Mouse (Mus musculus): ENCODE data around the gene Rap1gap2.
A peak's percentile ranks its signal among the peaks of the same experiment; 100 is the strongest.

Gene Rap1gap2

GRCm38 (mm10) chr11:74610545-74611176 lies at the start of gene Rap1gap2:
TSS of gene Rap1gap2 (minus strand) at chr11:74610915.
- peak in 1 of 2 experiments; percentile 37 for DNase-seq (ENCODE audit: low spot score in 2 of 2)

DNA sequence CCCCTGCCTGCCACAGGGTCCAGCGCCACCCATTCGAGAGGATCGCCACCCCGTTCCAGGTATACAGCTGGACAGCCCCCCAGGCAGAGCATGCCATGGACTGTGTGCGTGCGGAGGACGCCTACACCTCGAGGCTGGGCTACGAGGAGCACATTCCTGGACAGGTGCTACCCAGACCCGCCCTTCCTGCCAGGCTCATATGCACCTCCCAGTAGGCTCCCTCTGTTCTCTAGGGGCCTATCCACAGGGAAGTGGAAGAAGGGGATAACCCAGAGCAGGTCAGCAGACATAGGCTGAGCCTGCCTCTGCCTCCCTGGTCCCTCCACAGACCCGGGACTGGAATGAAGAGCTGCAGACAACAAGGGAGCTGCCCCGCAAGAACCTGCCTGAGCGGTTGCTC lies 49.6 kb upstream of the Rap1gap2 start:
- DNase-seq (ENCODE audit: low spot score in 2 of 2): no peak

GRCm38 (mm10) chr11:74655941-74656340 lies 45.2 kb upstream of the Rap1gap2 start:
- DNase-seq (ENCODE audit: low spot score in 2 of 2): no peak

DNA sequence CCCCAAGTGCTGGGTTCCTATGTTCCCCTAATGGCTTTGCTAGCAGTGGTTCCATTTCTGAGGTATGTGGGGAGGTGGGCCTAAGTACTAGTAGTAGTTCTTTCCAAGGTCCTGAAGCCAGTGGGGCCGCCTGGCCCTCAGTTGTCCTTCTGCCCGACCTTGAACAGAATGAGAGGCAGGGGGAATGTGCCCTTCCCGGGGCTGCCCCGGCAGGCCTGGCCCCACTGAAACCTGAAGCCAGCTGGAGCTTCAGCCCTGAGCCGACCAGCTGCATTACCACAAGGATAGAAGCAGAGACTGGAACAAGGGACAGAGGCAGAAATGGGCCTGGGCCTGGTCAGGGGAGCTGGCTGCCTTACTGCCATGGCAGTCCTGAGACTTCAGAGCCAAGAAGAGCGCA lies 42.7 kb upstream of the Rap1gap2 start:
- no peak for DNase-seq (ENCODE audit: low spot score in 2 of 2)

DNA sequence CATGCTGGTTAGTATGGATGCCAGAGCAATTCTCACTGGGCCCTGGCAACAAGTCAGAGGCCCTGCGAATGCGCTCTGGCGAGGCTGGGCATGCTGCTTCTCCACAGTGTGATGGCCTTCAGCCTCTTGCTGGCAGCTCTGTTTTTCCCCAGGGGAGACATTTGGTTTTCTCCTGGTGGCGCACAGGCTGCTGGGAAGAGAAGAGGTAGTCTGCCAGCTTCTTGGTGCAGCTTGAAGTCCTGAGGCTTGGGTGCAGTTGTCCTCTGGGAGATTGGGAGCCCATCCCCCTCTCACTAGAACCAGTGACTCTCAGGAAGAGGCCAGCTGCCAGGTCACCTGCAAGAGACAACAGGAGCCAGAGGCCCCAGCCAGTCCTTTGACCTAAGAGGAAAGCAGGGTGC lies 42.1 kb upstream of the Rap1gap2 start:
- no peak for DNase-seq (ENCODE audit: low spot score in 2 of 2)

DNA sequence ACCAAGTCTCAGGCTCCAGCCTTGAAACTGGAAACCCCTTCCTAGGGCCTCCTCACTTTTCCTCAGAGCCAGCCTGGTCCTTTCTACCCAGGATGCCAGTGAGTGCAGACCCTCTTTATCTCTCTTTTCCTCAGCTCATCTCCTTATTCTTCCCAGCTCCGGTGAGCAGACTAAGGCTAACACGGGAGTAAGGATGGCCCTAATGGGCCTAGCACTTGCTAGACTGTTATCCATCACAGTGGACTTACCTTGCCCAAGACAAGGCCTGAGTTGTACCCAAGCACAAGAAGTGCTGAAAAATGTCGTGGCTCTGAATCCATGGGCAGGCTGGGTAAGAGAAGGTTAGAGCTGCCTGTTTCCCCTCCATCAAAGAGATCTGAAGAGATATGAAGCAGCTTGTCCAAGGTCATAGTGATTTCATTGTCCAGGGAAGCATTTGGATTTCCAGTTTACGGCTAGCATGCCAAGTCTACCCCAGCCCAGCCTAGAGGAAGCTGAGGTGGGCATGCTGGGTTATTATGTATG lies 39.9 kb upstream of the Rap1gap2 start:
- DNase-seq (ENCODE audit: low spot score in 2 of 2): no peak

GRCm38 (mm10) chr11:74649647-74650551 lies 39.2 kb upstream of the Rap1gap2 start:
- peak in 1 of 2 experiments; percentile 38 for DNase-seq (ENCODE audit: low spot score in 2 of 2)

DNA sequence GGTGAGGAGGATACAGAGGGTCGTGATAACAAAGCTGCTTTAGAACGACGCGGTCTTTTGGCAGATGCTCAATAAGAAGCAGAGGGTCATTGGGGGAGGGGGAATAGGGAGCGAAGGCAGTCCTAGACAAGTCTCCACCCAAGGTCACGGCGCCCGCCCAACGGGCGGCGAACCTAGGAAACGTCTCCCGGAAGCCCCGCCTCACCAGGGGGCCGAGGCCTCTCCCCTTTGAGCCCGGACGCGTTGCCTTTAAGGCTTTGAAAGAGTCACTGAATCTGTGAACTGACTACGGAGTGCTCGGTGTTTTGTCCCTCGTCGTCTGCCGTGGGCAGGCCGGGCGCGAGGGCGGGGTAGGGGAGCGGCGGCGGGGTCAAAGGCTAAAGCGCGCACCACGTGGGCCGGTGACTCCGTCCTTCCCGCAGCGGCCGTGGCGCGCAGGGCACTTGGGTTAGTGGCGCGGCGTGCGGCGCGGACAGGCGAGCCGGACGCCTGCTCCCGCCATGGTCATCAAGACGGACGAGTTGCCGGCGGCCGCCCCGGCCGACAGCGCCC lies 38.5 kb upstream of the Rap1gap2 start, which contains the start of gene Cluh:
TSS of gene Cluh (plus strand) at position 401 of the 552 bp plus-strand sequence.
- DNase-seq (ENCODE audit: low spot score in 2 of 2): peak; percentile 97 to 99

DNA sequence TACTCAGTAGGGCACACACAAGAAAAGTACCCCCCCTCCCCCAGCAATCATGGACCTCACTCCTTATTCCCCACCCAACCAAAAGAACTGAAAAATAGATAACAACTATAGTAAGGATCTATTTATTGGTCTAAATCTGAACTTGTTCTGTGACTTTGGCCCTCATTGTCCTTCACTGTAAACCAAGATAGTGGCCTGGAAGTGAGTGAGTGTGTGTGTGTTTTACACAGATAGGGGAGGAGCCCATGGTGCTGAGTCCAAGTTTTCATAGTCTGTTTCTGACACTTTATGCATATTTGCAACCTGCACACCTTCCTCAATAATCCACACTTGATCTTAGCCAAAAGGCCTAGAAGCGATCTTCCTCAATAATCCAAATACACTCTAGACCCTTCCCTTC lies 38.0 kb upstream of the Rap1gap2 start:
- DNase-seq (ENCODE audit: low spot score in 2 of 2): no peak

DNA sequence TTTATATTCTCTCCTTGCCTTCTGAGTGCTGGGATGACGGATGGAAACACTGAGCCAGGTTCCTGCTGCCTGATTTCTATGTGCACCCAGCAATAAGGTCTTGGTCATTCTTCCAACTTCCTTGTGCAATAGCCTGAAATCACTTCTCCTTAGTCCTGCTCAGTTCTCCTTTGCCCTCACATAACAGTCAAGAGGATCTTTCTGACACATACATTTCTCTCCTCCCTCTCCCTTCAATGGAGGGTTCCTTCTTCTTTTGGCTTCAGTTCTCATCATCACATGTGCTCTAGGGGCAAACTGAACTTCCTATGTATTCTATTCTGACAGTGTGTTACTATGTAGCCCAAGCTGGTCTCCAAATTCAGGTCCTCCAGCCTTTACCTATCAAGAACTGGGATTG lies 37.3 kb upstream of the Rap1gap2 start:
- no peak for DNase-seq (ENCODE audit: low spot score in 2 of 2)

GRCm38 (mm10) chr11:74639628-74640027 lies 28.9 kb upstream of the Rap1gap2 start:
- no peak for DNase-seq (ENCODE audit: low spot score in 2 of 2)

GRCm38 (mm10) chr11:74638791-74639411 lies 28.2 kb upstream of the Rap1gap2 start:
- no peak for DNase-seq (ENCODE audit: low spot score in 2 of 2)

GRCm38 (mm10) chr11:74637971-74638790 lies 27.5 kb upstream of the Rap1gap2 start:
- peak; percentile 69 to 73 for DNase-seq (ENCODE audit: low spot score in 2 of 2)

DNA sequence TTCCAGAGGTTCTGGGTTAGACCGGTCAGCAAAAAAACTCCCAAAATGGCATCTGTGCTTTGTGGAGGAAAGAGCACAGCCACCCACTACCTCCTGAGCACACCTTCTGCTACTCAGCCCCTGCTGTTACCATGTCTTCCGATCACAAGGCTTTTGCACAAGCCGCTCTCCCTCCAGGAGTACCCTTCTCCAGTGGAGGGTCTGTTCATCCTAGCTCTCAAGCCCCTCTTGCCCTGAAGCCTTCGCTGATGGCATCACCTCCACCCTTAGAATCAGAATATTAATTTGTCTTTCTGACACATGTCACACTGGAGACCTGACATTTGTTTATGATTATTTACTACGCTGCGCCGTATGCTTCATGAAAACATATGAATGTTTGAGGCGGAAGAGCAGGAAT lies 26.8 kb upstream of the Rap1gap2 start:
- DNase-seq (ENCODE audit: low spot score in 2 of 2): no peak

GRCm38 (mm10) chr11:74634490-74635275 lies 24.0 kb upstream of the Rap1gap2 start:
- DNase-seq (ENCODE audit: low spot score in 2 of 2): peak; percentile 69 to 78

DNA sequence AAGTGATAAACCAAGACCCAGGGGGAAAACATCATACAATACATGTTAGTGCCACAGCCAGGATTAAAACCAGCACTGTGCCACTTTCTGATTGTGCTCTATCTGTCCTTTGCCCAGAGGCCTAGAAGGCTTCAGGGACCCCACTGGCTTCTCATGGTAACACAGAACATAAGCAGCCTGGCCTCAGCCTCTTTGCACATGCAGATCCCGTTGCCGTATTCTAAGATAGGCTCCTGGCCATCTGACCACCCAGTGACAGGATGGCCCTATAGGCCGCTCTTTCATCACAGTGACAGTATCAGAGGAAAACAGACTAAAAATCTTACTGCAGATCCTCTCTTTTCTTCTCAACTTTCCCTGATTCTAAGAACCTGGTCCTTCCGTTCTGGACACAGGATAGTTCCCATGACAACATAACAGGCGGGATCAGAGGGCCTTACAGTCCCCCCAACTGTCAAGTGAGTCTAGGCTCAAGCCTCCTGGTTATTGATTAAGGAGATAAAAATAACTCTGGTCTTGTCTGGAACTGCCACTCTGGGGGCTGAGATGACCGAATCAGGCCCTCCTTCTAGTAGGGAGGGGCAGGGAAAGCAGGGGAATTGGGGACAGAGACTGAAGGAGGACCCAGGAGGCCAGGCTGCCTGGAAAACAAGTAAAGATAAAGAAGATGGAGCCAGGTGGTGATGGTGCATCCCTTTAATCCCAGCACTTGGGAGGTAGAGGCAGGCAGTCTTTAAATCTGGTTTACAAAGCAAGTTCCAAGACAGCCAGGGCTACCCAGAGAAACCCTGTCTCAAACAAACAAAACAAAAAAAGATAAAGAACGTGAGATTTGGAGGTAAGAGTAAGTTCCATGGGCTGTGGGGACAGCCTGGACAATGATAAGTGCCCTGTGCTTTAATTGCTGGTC lies 21.4 kb upstream of the Rap1gap2 start:
- DNase-seq (ENCODE audit: low spot score in 2 of 2): no peak

GRCm38 (mm10) chr11:74627481-74627880 lies 16.8 kb upstream of the Rap1gap2 start:
- DNase-seq (ENCODE audit: low spot score in 2 of 2): no peak

DNA sequence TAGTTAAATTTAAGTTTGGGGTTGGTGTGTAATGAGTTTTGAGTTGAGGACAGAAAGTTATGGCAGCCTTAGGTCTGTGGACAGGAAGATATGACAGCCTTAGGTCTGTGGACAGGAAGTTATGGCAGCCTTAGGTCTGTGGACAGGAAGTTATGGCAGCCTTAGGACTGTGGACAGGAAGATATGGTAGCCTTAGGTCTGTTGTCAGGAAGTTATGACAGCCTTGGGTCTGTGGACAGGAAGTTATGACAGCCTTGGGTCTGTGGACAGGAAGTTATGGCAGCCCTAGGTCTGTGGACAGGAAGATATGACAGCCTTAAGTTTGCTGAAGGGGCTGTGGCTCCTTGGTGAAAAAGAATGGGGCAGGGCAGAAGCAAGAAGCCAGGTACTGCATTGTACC lies 14.6 kb upstream of the Rap1gap2 start:
- no peak for DNase-seq (ENCODE audit: low spot score in 2 of 2)

DNA sequence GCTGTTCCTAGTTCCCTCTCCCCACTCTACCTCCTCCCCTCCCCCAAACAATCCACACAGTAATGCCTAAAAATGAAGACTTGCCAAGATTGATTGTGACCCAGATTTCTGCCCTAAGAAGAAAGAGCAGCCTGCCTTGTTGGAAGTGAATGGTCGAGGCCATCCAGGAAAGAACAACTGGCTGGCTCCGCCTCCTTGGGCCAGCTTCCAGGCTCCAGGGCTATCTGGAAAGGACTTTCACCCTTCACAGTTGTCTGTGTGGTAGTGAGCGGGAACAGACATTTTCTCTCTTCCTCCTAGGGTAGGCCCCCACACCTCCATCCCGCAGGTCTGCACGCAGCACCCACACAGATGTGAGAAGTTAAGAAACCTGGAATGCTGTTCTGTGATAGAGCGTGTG lies 13.0 kb upstream of the Rap1gap2 start:
- no peak for DNase-seq (ENCODE audit: low spot score in 2 of 2)

Measured in right cerebral cortex, adult 2 months (tissue).